Mouse (Mus musculus): ENCODE results near the gene Prkch. TPM values are rescaled to one million over a fixed set of nuclear protein-coding genes. Genes with fewer than 3 reads are reported as not detected.

Gene Prkch
- polyA plus RNA-seq, 1 experiment from 2014 or later, result 8.8 TPM

DNA sequence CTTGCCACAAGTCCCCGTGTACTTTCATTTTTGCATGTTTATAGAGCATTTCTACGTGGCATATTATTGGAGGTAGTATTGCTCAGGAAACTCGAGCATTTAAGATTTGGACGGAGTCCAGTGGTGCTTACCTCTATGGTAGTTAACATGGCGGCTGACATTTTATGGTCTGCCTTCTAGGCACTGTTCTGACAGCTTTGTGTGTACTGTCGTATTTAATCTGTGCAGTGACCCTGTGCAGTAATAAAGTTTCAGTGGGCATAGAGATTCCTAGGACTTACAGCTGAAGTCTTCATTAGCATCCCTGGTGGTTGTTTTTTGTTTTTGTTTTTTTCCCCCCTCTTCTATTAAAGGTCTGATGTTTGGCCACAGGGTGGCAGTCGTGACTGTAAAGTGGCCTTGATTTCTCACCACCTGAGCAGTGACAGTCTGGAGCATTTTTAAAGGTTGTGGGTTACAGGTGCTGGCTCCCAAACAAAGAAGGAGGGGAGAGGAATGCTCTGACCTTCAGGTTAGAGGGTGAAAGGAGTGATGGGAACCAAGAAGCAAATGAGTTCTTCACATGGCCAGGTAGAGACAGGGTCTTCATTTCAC is 120.6 kb downstream of the Prkch start:
- Histone ChIP-seq H3K4me1 (ENCODE audit: control insufficient read depth, insufficient read depth, low read length) (no peaks in the 10 kb centered on the region), H3K9ac (ENCODE audit: low read length) (no peak overlapping the region), H3K9me3 (ENCODE audit: control insufficient read depth, low read length) (no peaks in the 10 kb centered on the region), H3K36me3 (ENCODE audit: control insufficient read depth, insufficient read depth, low read length) (no peaks in the 10 kb centered on the region), H3K27me3 (ENCODE audit: control insufficient read depth, insufficient read depth, low read length) (no peaks in the 10 kb centered on the region), H3K4me2 (ENCODE audit: low read depth, severe bottlenecking) (no peak overlapping the region), H3K4me3 (ENCODE audit: low read depth, low read length) (no peak overlapping the region), H3K27ac (replicated peaks; ENCODE audit: low read depth, low read length) (no peak overlapping the region)
- ATAC-seq (ENCODE audit: insufficient number of reproducible peaks, low FRiP score, low TSS enrichment, low read depth) (no peak), DNase-seq (ENCODE audit: low spot score) (peak; percentile 75)
- WGBS, result 42% methylated on average over 7 of the region's 7 CpGs

DNA sequence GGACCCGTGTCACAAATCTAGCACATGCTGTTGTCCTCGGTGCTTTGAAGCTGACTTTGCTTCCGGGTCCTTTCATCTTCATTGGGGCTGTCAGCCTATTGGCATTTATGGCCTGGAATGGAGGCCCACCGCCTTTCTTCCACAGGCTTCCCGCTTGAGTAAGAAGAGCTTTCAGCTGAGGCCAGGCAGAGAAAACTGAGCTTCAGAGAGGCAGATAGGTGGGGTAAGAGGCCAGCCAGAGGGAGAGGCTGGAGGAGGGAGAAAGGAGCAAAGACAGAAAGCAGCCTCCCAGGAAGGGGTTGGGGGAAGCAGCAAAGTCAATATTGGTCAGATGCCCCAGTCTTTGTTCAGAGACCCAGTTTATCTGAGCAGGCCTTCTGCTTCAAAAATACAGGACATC is 123.9 kb downstream of the Prkch start:
- 7% methylated on average over 5 of the region's 5 CpGs for WGBS
- H3K4me1 ChIP-seq (ENCODE audit: control insufficient read depth, insufficient read depth, low read length), result no peaks in the 10 kb centered on the region
- H3K9me3 ChIP-seq (ENCODE audit: control insufficient read depth, low read length), result no peaks in the 10 kb centered on the region
- H3K4me2 ChIP-seq (ENCODE audit: low read depth, severe bottlenecking), result no peak overlapping the region
- H3K27me3 ChIP-seq (ENCODE audit: control insufficient read depth, insufficient read depth, low read length), result no peaks in the 10 kb centered on the region
- H3K4me3 ChIP-seq (ENCODE audit: low read depth, low read length), result no peak overlapping the region
- H3K36me3 ChIP-seq (ENCODE audit: control insufficient read depth, insufficient read depth, low read length), result no peaks in the 10 kb centered on the region
- DNase-seq (ENCODE audit: low spot score) (no peak), ATAC-seq (ENCODE audit: insufficient number of reproducible peaks, low FRiP score, low TSS enrichment, low read depth) (no peak)
- H3K9ac ChIP-seq (ENCODE audit: low read length), result no peak overlapping the region
- no peak overlapping the region for H3K27ac ChIP-seq (replicated peaks; ENCODE audit: low read depth, low read length)

DNA sequence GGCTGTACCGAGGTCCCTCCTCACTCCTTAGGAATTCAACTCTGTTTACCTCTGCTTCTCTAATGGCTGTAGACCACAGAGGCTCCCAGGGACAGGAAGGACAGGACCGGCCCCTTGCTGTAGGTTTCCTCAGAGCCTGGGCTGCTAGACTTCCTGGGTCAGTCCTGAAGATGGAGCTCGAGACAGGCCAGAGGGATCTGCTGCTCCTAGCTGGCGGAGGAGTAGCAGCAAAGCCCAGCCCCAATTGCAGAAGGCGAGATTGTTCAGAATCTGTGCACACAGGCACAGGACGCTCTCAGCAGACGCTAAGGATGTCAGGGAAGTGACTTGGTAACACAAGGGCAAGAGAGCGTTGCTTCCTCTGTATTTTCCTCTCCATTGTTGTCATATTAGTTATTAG is 124.3 kb downstream of the Prkch start:
- ATAC-seq (ENCODE audit: insufficient number of reproducible peaks, low FRiP score, low TSS enrichment, low read depth), result 0 out of 2 replicates have a peak, but pooled peaks have one; percentile 27
- no peak overlapping the region for H3K9ac ChIP-seq (ENCODE audit: low read length)
- no peaks in the 10 kb centered on the region for H3K27me3 ChIP-seq (ENCODE audit: control insufficient read depth, insufficient read depth, low read length)
- no peak overlapping the region for H3K4me3 ChIP-seq (ENCODE audit: low read depth, low read length)
- no peaks in the 10 kb centered on the region for H3K36me3 ChIP-seq (ENCODE audit: control insufficient read depth, insufficient read depth, low read length)
- H3K4me1 ChIP-seq (ENCODE audit: control insufficient read depth, insufficient read depth, low read length), result no peaks in the 10 kb centered on the region
- WGBS, result 14% methylated on average over 8 of the region's 8 CpGs
- peak; percentile 68 for DNase-seq (ENCODE audit: low spot score)
- no peak overlapping the region for H3K27ac ChIP-seq (replicated peaks; ENCODE audit: low read depth, low read length)
- no peaks in the 10 kb centered on the region for H3K9me3 ChIP-seq (ENCODE audit: control insufficient read depth, low read length)
- H3K4me2 ChIP-seq (ENCODE audit: low read depth, severe bottlenecking), result no peak overlapping the region

DNA sequence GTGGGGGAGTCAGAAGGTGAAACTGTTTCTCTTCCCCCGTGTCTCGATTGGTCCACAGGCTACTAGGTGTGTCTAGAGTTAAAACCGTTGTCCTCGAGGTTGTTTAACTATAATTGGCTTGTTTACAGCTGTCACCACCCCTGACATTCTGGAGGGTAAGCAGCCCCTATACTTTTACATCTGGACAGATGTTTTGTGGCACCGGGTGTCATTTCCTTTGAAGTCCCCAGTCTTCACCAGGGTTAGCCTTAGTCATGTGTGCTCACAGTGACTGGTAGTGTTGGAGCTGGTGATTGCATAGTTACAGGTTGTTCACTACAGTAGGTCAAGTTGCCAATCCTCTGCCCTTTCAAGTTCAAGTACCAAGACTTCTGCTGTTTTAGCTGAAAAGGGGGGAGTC is 126.2 kb downstream of the Prkch start:
- no peak for ATAC-seq (ENCODE audit: insufficient number of reproducible peaks, low FRiP score, low TSS enrichment, low read depth)
- no peak overlapping the region for H3K4me3 ChIP-seq (ENCODE audit: low read depth, low read length)
- H3K4me2 ChIP-seq (ENCODE audit: low read depth, severe bottlenecking), result no peak overlapping the region
- H3K9me3 ChIP-seq (ENCODE audit: control insufficient read depth, low read length), result no peaks in the 10 kb centered on the region
- H3K36me3 ChIP-seq (ENCODE audit: control insufficient read depth, insufficient read depth, low read length), result no peaks in the 10 kb centered on the region
- H3K27me3 ChIP-seq (ENCODE audit: control insufficient read depth, insufficient read depth, low read length), result no peaks in the 10 kb centered on the region
- no peaks in the 10 kb centered on the region for H3K4me1 ChIP-seq (ENCODE audit: control insufficient read depth, insufficient read depth, low read length)
- 47% methylated on average over 5 of the region's 5 CpGs for WGBS
- H3K27ac ChIP-seq (replicated peaks; ENCODE audit: low read depth, low read length), result no peak overlapping the region
- H3K9ac ChIP-seq (ENCODE audit: low read length), result no peak overlapping the region
- DNase-seq (ENCODE audit: low spot score), result no peak

DNA sequence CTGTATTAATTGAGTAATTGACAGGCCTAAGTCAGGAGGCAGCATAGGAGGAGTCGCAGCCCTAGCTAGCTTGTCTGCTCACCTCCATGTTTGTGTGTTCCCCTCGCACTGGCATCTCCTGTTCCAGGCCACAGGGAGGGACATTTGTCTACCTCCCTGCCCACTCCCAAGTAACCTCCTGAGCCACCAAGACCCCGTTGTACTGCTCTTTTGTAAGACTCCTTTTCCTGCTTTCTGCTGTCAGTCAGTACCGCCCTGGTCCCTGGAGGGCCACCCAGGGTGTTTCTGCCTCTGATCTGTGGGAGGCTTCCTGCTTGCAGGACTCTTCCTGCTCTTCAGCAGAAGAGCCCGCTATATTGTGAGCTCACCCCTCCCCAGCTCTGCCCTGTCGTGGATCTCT is 127.5 kb downstream of the Prkch start:
- Histone ChIP-seq H3K9me3 (ENCODE audit: control insufficient read depth, low read length) (no peaks in the 10 kb centered on the region), H3K9ac (ENCODE audit: low read length) (no peak overlapping the region), H3K36me3 (ENCODE audit: control insufficient read depth, insufficient read depth, low read length) (no peaks in the 10 kb centered on the region), H3K27me3 (ENCODE audit: control insufficient read depth, insufficient read depth, low read length) (no peaks in the 10 kb centered on the region), H3K4me3 (ENCODE audit: low read depth, low read length) (no peak overlapping the region), H3K27ac (replicated peaks; ENCODE audit: low read depth, low read length) (no peak overlapping the region), H3K4me2 (ENCODE audit: low read depth, severe bottlenecking) (no peak overlapping the region), H3K4me1 (ENCODE audit: control insufficient read depth, insufficient read depth, low read length) (no peaks in the 10 kb centered on the region)
- no peak for DNase-seq (ENCODE audit: low spot score)
- no peak for ATAC-seq (ENCODE audit: insufficient number of reproducible peaks, low FRiP score, low TSS enrichment, low read depth)
- 41% methylated on average over 6 of the region's 6 CpGs for WGBS

DNA sequence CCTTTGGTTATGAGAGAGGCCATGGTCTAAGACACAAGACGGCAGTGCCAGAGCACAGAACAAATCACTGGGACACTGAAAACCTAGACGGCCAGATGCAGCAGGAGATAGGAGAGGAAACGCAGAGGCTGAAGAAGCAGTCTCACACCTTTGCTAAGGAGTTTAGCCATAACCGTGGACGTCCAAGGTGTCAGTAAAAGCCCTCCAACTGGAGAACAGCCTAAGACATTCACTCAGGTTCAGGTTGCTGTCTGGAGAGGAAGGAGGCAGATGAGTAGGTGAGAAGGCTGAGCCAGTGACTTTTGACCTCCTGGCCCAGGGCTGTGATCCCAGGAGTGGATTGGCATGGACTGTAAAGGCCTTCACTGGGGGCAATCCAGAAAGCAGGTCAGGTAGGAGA is 130.0 kb downstream of the Prkch start:
- H3K4me1 ChIP-seq (ENCODE audit: control insufficient read depth, insufficient read depth, low read length), result no peaks in the 10 kb centered on the region

DNA sequence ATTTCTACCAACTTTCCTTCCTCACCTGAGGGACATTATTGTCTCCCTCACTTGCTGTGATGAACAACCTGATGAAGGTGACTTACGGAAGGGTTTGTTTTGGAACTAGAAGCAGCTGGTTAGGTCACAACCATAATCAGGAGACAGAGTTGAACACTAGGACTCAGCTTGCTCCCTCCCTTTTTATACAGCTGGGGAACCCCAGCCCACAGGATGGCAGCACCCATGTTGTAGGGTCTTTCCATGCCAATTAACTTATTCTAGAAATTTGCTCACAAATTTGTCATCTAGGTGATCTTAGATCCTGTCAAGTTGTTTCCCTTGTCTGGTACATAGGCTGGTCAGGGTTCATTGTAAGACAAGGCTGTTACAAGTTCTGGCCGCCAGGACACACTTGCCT is 130.7 kb downstream of the Prkch start:
- no peak overlapping the region for H3K27ac ChIP-seq (replicated peaks; ENCODE audit: low read depth, low read length)
- no peaks in the 10 kb centered on the region for H3K4me1 ChIP-seq (ENCODE audit: control insufficient read depth, insufficient read depth, low read length)
- no peaks in the 10 kb centered on the region for H3K27me3 ChIP-seq (ENCODE audit: control insufficient read depth, insufficient read depth, low read length)
- no peak overlapping the region for H3K4me2 ChIP-seq (ENCODE audit: low read depth, severe bottlenecking)
- 92% methylated on average over 2 of the region's 2 CpGs for WGBS
- H3K9me3 ChIP-seq (ENCODE audit: control insufficient read depth, low read length), result no peaks in the 10 kb centered on the region
- no peak overlapping the region for H3K4me3 ChIP-seq (ENCODE audit: low read depth, low read length)
- ATAC-seq (ENCODE audit: insufficient number of reproducible peaks, low FRiP score, low TSS enrichment, low read depth) (no peak), DNase-seq (ENCODE audit: low spot score) (no peak)
- no peaks in the 10 kb centered on the region for H3K36me3 ChIP-seq (ENCODE audit: control insufficient read depth, insufficient read depth, low read length)
- H3K9ac ChIP-seq (ENCODE audit: low read length), result no peak overlapping the region

More for the DNA sequence above, 130.0 kb downstream of the Prkch start:
- Histone ChIP-seq H3K4me2 (ENCODE audit: low read depth, severe bottlenecking) (no peak overlapping the region), H3K4me3 (ENCODE audit: low read depth, low read length) (no peak overlapping the region), H3K36me3 (ENCODE audit: control insufficient read depth, insufficient read depth, low read length) (no peaks in the 10 kb centered on the region), H3K9ac (ENCODE audit: low read length) (no peak overlapping the region), H3K27ac (replicated peaks; ENCODE audit: low read depth, low read length) (no peak overlapping the region), H3K9me3 (ENCODE audit: control insufficient read depth, low read length) (no peaks in the 10 kb centered on the region), H3K27me3 (ENCODE audit: control insufficient read depth, insufficient read depth, low read length) (no peaks in the 10 kb centered on the region)
- ATAC-seq (ENCODE audit: insufficient number of reproducible peaks, low FRiP score, low TSS enrichment, low read depth) (no peak), DNase-seq (ENCODE audit: low spot score) (no peak)
- WGBS, result 79% methylated on average over 5 of the region's 5 CpGs

DNA sequence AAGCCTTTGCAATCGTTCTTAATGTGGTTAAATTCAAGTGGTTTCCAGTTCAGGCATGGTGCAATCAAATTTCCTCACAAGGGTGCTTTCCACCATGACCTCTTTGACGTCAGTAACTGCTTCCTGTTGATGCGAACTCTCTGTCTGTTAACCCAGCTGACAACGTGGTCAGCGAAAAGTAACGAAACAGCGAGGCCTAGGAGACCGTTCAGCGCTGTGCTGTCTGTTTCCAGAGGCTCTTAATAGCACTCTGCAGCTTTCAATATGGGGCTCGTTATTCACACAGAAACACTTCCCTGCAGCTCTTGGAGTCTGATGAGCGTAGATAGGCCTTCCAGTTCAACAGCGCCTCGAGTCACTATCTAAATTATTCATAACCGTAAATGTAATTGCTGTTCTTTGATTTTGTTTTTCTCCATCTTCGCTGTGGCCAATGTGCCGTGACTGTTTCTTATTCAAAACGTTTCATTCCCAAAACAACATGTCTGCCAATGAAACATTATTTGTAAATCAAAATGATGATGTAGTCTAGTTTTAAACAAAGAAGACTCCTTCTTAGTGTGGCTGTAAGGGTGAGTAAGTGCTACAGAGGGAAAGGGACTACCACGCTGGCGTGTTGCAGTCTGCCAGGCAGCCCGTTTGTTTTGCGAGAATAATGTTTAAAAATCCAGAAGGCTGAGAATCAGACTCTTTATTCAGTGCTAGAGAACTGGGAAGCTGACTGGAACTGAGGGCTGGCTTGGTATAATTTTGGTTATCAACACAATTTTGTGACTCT is 131.5 kb downstream of the Prkch start:
- H3K36me3 ChIP-seq (ENCODE audit: control insufficient read depth, insufficient read depth, low read length), result no peaks in the 10 kb centered on the region
- no peak overlapping the region for H3K9ac ChIP-seq (ENCODE audit: low read length)
- DNase-seq (ENCODE audit: low spot score) (no peak), ATAC-seq (ENCODE audit: insufficient number of reproducible peaks, low FRiP score, low TSS enrichment, low read depth) (no peak)
- no peak overlapping the region for H3K4me2 ChIP-seq (ENCODE audit: low read depth, severe bottlenecking)
- H3K9me3 ChIP-seq (ENCODE audit: control insufficient read depth, low read length), result no peaks in the 10 kb centered on the region
- no peaks in the 10 kb centered on the region for H3K4me1 ChIP-seq (ENCODE audit: control insufficient read depth, insufficient read depth, low read length)
- H3K27ac ChIP-seq (replicated peaks; ENCODE audit: low read depth, low read length), result no peak overlapping the region
- H3K27me3 ChIP-seq (ENCODE audit: control insufficient read depth, insufficient read depth, low read length), result no peaks in the 10 kb centered on the region
- 68% methylated on average over 21 of the region's 21 CpGs for WGBS
- H3K4me3 ChIP-seq (ENCODE audit: low read depth, low read length), result no peak overlapping the region
